Mouse (Mus musculus) kidney, embryonic 16.5 days (tissue): ENCODE measurements around the gene Hmg20b. TPM values are rescaled to one million over a fixed set of nuclear protein-coding genes. Genes with fewer than 3 reads are reported as not detected.
A peak's percentile ranks its signal among the peaks of the same experiment; 100 is the strongest.

Experiments
- ATAC-seq: fragments of 200-750 bp; cut with Nextera tagmentation; 2 replicates; pipeline ENCODE4 v1.8.0; 2017; ENCODE audit warnings: moderate TSS enrichment; ENCODE audit not compliant: low FRiP score, low TSS enrichment
- H3K27ac ChIP-seq: fragments of 300-500 bp; sonication (generic); 2 replicates; pipeline ENCODE4 v1.5.1; 2014; ENCODE audit warnings: low read length
- H3K27me3 ChIP-seq: fragments of 300-500 bp; sonication (generic); 2 replicates; pipeline ENCODE4 v1.6.1; 2014; ENCODE audit warnings: low read length, control low read depth, mixed read lengths; ENCODE audit not compliant: insufficient read depth
- H3K36me3 ChIP-seq: fragments of 300-500 bp; sonication (generic); 2 replicates; pipeline ENCODE4 v1.6.1; 2014; ENCODE audit warnings: low read length, control low read depth, mixed read lengths; ENCODE audit not compliant: insufficient read depth
- H3K4me1 ChIP-seq: fragments of 300-500 bp; sonication (generic); 2 replicates; pipeline ENCODE4 v1.6.1; 2014; ENCODE audit warnings: low read length, control low read depth, mixed read lengths; ENCODE audit not compliant: insufficient read depth
- H3K4me2 ChIP-seq: fragments of 300-500 bp; sonication (generic); replicated peaks from 2 replicates; pipeline ENCODE4 v1.6.1; 2014; ENCODE audit warnings: low read depth, low read length
- H3K4me3 ChIP-seq: fragments of 300-500 bp; sonication (generic); 2 replicates; pipeline ENCODE4 v1.5.1; 2014; ENCODE audit warnings: mild to moderate bottlenecking, low read length
- H3K9ac ChIP-seq: fragments of 300-500 bp; sonication (generic); replicated peaks from 2 replicates; pipeline ENCODE4 v1.6.1; 2014; ENCODE audit warnings: low read length
- H3K9me3 ChIP-seq: fragments of 300-500 bp; sonication (generic); 2 replicates; pipeline ENCODE4 v1.6.1; 2016; ENCODE audit warnings: low read length, control low read depth
- WGBS: fragments of 180-500 bp; shearing (Covaris S2); extraction: QIAGEN DNeasy Blood & Tissue Kit; methylation state at CpG from one replicate; pipeline ENCODE4 v1.1.7; 2014; 5-methylcytosine and 5-hydroxymethylcytosine counted together
- polyA plus RNA-seq: library from polyadenylated mRNA; unstranded; fragments of >200 nt; fragmentation: Nextera tagmentation; extraction: Ambion mirVana; gene quantifications from 2 replicates; pipeline ENCODE4 v1.2.1, GENCODE M21; 2015

Gene Hmg20b
- polyA plus RNA-seq, 1 experiment from 2014 or later = 90.6 TPM

- Histone ChIP-seq H3K4me2 (peak overlapping the region; percentile 74; the same call in 1 of the 2 replicates), H3K9me3 (no peaks in the 10 kb centered on the region), H3K36me3 (peaks cover 55% of the 10 kb centered on the region), H3K27ac (no peak overlapping the region), H3K9ac (no peak overlapping the region), H3K4me3 (peak overlapping the region; percentile 91), H3K27me3 (no peaks in the 10 kb centered on the region), H3K4me1 (peaks cover 25% of the 10 kb centered on the region)
- WGBS = 93% methylated on average over 27 of the region's 27 CpGs
- ATAC-seq = no peak
Measured at GRCm38 (mm10) chr10:81322444-81322843, 27.8 kb downstream of the Hmg20b start.

GRCm38 (mm10) chr10:81321436-81321835, 28.8 kb downstream of the Hmg20b start:
- H3K36me3 ChIP-seq = peaks cover 47% of the 10 kb centered on the region

GRCm38 (mm10) chr10:81320550-81321347, 29.5 kb downstream of the Hmg20b start, which contains the start of gene Cactin:
Gene Cactin, plus strand, starts transcription at chr10:81321103.
- Histone ChIP-seq H3K27ac (peak within 1 kb of the TSS; percentile 95), H3K9me3 (no peaks in the 10 kb centered on the region), H3K4me3 (peak within 1 kb of the TSS; percentile 91), H3K27me3 (no peaks in the 10 kb centered on the region), H3K4me1 (peaks cover 42% of the 10 kb centered on the region), H3K4me2 (peak within 1 kb of the TSS; percentile 74), H3K9ac (peak within 1 kb of the TSS; percentile 87), H3K36me3 (peaks cover 42% of the 10 kb centered on the region)
- WGBS = under 1% methylated on average over 68 of the region's 68 CpGs
- peak; percentile 91 for ATAC-seq

More at GRCm38 (mm10) chr10:81321436-81321835, 28.8 kb downstream of the Hmg20b start:
- WGBS = 3% methylated on average over 20 of the region's 20 CpGs
- no peak for ATAC-seq
- H3K4me1 ChIP-seq = peaks cover 35% of the 10 kb centered on the region
- H3K4me2 ChIP-seq = peak overlapping the region; percentile 74
- peak overlapping the region; percentile 87 for H3K9ac ChIP-seq
- H3K9me3 ChIP-seq = no peaks in the 10 kb centered on the region
- H3K4me3 ChIP-seq = peak overlapping the region; percentile 91
- H3K27ac ChIP-seq = peak overlapping the region; percentile 95
- no peaks in the 10 kb centered on the region for H3K27me3 ChIP-seq

GRCm38 (mm10) chr10:81319741-81320549, 30.3 kb downstream of the Hmg20b start:
- whole genome bisulfite sequencing = under 1% methylated on average over 38 of the region's 38 CpGs
- Histone ChIP-seq H3K27me3 (no peaks in the 10 kb centered on the region), H3K4me2 (peak overlapping the region; percentile 74), H3K4me3 (peak overlapping the region; percentile 91), H3K9ac (peak overlapping the region; percentile 74), H3K36me3 (peaks cover 42% of the 10 kb centered on the region), H3K9me3 (no peaks in the 10 kb centered on the region), H3K27ac (peak overlapping the region; percentile 95), H3K4me1 (peaks cover 44% of the 10 kb centered on the region)
- ATAC-seq = no peak; the same call in 1 of the 2 replicates

- peak overlapping the region; percentile 74 for H3K9ac ChIP-seq
- no peak for ATAC-seq
- H3K36me3 ChIP-seq = peaks cover 38% of the 10 kb centered on the region
- peak overlapping the region; percentile 91 for H3K4me3 ChIP-seq
- peak overlapping the region; percentile 95 for H3K27ac ChIP-seq
- peak overlapping the region; percentile 74 for H3K4me2 ChIP-seq
- H3K9me3 ChIP-seq = no peaks in the 10 kb centered on the region
- H3K27me3 ChIP-seq = no peaks in the 10 kb centered on the region
- WGBS = 24% methylated on average over 8 of the region's 8 CpGs
- peaks cover 44% of the 10 kb centered on the region for H3K4me1 ChIP-seq
Measured at GRCm38 (mm10) chr10:81319330-81319699, 31.0 kb downstream of the Hmg20b start.

GRCm38 (mm10) chr10:81318589-81319329, 31.5 kb downstream of the Hmg20b start:
- peak overlapping the region; percentile 74; the same call in 1 of the 2 replicates for H3K4me2 ChIP-seq
- no peak for ATAC-seq
- H3K4me3 ChIP-seq = no peak overlapping the region
- no peaks in the 10 kb centered on the region for H3K9me3 ChIP-seq
- peak overlapping the region; percentile 95 for H3K27ac ChIP-seq
- peaks cover 44% of the 10 kb centered on the region for H3K4me1 ChIP-seq
- no peaks in the 10 kb centered on the region for H3K27me3 ChIP-seq
- 88% methylated on average over 13 of the region's 13 CpGs for WGBS
- H3K36me3 ChIP-seq = peaks cover 38% of the 10 kb centered on the region
- H3K9ac ChIP-seq = peak overlapping the region; percentile 74; the same call in 1 of the 2 replicates

- Histone ChIP-seq H3K9ac (peak overlapping the region; percentile 67), H3K4me3 (peak overlapping the region; percentile 42), H3K36me3 (peaks cover 37% of the 10 kb centered on the region), H3K4me1 (peaks cover 47% of the 10 kb centered on the region), H3K4me2 (peak overlapping the region; percentile 67), H3K27me3 (no peaks in the 10 kb centered on the region), H3K9me3 (no peaks in the 10 kb centered on the region), H3K27ac (peak overlapping the region; percentile 81)
- WGBS = 16% methylated on average over 17 of the region's 20 CpGs
- ATAC-seq = peak; percentile 21
Measured at GRCm38 (mm10) chr10:81317273-81317672, 33.0 kb downstream of the Hmg20b start.

- Histone ChIP-seq H3K9me3 (no peaks in the 10 kb centered on the region), H3K4me3 (peak overlapping the region; percentile 42), H3K4me2 (peak overlapping the region; percentile 67), H3K9ac (peak overlapping the region; percentile 67), H3K4me1 (peaks cover 44% of the 10 kb centered on the region), H3K27ac (peak overlapping the region; percentile 81), H3K27me3 (no peaks in the 10 kb centered on the region), H3K36me3 (peaks cover 43% of the 10 kb centered on the region)
- 34% methylated on average over 16 of the region's 16 CpGs for WGBS
- 0 out of 2 replicates have a peak, but pooled peaks have one; percentile 1 for ATAC-seq
Measured at GRCm38 (mm10) chr10:81316338-81317060, 33.8 kb downstream of the Hmg20b start.

- ATAC-seq = no peak
- H3K36me3 ChIP-seq = peaks cover 53% of the 10 kb centered on the region
- no peaks in the 10 kb centered on the region for H3K9me3 ChIP-seq
- H3K27me3 ChIP-seq = no peaks in the 10 kb centered on the region
- H3K4me2 ChIP-seq = no peak overlapping the region
- 92% methylated on average over 16 of the region's 16 CpGs for WGBS
- no peak overlapping the region for H3K4me3 ChIP-seq
- H3K4me1 ChIP-seq = peaks cover 44% of the 10 kb centered on the region
- no peak overlapping the region for H3K9ac ChIP-seq
- H3K27ac ChIP-seq = no peak overlapping the region
Measured at GRCm38 (mm10) chr10:81315587-81315986, 34.7 kb downstream of the Hmg20b start.
